Mouse (Mus musculus): ENCODE data around the gene Slc7a6os. TPM values are rescaled to one million over a fixed set of nuclear protein-coding genes. Genes with fewer than 3 reads are reported as not detected.
"Not testable (repeated sequence)": the region's sequence is repeated elsewhere in the genome, so short reads cannot be mapped to it uniquely, and the experiment has no call there.

Gene Slc7a6os
- polyA plus RNA-seq, 1 experiment from 2014 or later = 31.5 TPM

DNA sequence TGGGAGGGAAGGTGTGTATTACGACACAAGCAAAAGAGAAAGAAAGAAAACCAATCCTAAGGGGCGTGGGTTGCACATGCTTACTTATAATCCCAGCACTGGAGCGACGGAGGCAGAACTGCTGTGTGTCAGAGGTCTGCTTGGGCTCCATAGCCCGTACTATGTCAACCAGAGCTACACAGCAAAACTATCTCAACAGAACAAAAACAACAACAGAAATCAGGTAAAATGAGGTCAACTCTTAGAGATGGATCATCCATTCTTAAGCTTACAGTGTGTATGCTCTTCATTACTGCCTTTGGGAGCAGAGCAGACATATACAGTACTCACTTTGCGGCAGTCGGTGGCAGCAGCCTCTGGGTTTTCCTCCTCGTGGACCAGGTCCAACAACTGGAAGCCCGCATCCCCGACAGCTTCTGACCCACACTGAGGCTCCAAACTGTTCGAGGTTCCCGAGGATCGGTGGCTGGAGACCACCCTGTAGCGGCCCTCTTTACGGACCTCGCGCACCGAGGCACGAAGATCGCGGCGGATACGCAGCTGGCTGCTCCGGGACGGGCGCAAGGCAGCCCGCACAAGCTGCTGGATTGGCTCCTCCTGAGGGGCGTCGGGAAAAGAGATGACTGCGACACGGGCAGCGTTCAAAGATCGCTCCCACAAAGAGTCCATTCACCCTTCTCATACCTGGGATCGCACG, 552 bp downstream of the Slc7a6os start:
- under 1% methylated on average over 35 of the region's 35 CpGs for WGBS
- peak; percentile 82 for ATAC-seq (ENCODE audit: low FRiP score, low read depth)
- Histone ChIP-seq H3K4me1 (replicated peaks) (peaks cover 28% of the 10 kb centered on the region), H3K9me3 (no peaks in the 10 kb centered on the region), H3K9ac (peak overlapping the region; percentile 76), H3K27me3 (no peaks in the 10 kb centered on the region), H3K27ac (replicated peaks) (peak overlapping the region; percentile 95), H3K36me3 (peaks cover 23% of the 10 kb centered on the region), H3K4me3 (peak overlapping the region; percentile 82), H3K4me2 (peak overlapping the region; percentile 83)

DNA sequence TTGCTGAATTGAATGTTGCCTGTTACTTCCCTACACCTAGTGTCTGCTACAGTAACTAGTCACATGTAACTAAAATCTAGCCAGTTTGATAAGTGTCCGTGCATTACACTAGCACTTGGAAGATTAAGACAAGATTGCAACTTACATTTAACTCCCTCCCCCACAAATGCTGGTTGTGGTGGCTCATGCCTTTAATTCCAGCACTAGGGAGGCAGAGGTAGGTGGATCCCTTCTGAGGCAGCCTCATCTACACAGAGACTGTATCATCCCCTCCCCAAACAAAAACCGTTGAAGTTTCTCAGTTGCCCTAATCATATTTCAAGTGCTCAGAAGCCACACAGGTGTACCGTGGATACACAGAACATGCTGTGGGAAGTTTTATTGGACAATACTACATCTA, 11.1 kb downstream of the Slc7a6os start:
- peaks cover 79% of the 10 kb centered on the region for H3K36me3 ChIP-seq
- H3K9ac ChIP-seq; H3K9me3 ChIP-seq; ATAC-seq (ENCODE audit: low FRiP score, low read depth); H3K27ac ChIP-seq (replicated peaks); H3K27me3 ChIP-seq; H3K4me2 ChIP-seq; H3K4me1 ChIP-seq (replicated peaks); H3K4me3 ChIP-seq: not testable (repeated sequence)
- whole genome bisulfite sequencing = 88% methylated on average over 3 of the region's 3 CpGs

GRCm38 (mm10) chr8:106198741-106199140, 12.0 kb downstream of the Slc7a6os start:
- no peak overlapping the region for H3K9ac ChIP-seq
- H3K4me2 ChIP-seq = no peak overlapping the region
- no peak overlapping the region for H3K27ac ChIP-seq (replicated peaks)
- no peak for ATAC-seq (ENCODE audit: low FRiP score, low read depth)
- H3K9me3 ChIP-seq = no peaks in the 10 kb centered on the region
- 19% methylated on average over 1 of the region's 1 CpGs for WGBS
- no peaks in the 10 kb centered on the region for H3K4me1 ChIP-seq (replicated peaks)
- H3K4me3 ChIP-seq = no peak overlapping the region
- H3K36me3 ChIP-seq = peaks cover 75% of the 10 kb centered on the region
- H3K27me3 ChIP-seq = no peaks in the 10 kb centered on the region

GRCm38 (mm10) chr8:106194062-106194461, 16.7 kb downstream of the Slc7a6os start:
- WGBS = 93% methylated on average over 5 of the region's 5 CpGs
- H3K4me3 ChIP-seq = no peak overlapping the region
- no peaks in the 10 kb centered on the region for H3K9me3 ChIP-seq
- H3K9ac ChIP-seq = no peak overlapping the region
- H3K4me1 ChIP-seq (replicated peaks) = no peaks in the 10 kb centered on the region
- no peak overlapping the region for H3K4me2 ChIP-seq
- H3K27ac ChIP-seq (replicated peaks) = no peak overlapping the region
- H3K27me3 ChIP-seq = no peaks in the 10 kb centered on the region
- peaks cover 61% of the 10 kb centered on the region for H3K36me3 ChIP-seq
- ATAC-seq (ENCODE audit: low FRiP score, low read depth) = no peak

- Histone ChIP-seq H3K27ac (replicated peaks) (no peak overlapping the region), H3K9me3 (no peaks in the 10 kb centered on the region), H3K4me1 (replicated peaks) (no peaks in the 10 kb centered on the region), H3K27me3 (no peaks in the 10 kb centered on the region), H3K36me3 (peaks cover 56% of the 10 kb centered on the region), H3K4me2 (no peak overlapping the region), H3K4me3 (no peak overlapping the region), H3K9ac (no peak overlapping the region)
- 94% methylated on average over 6 of the region's 6 CpGs for WGBS
- ATAC-seq (ENCODE audit: low FRiP score, low read depth) = no peak
Measured at GRCm38 (mm10) chr8:106193162-106193561, 17.6 kb downstream of the Slc7a6os start.

- ATAC-seq (ENCODE audit: low FRiP score, low read depth) = no peak
- no peak overlapping the region for H3K9ac ChIP-seq
- H3K27ac ChIP-seq (replicated peaks) = no peak overlapping the region
- H3K36me3 ChIP-seq = peaks cover 56% of the 10 kb centered on the region
- no peaks in the 10 kb centered on the region for H3K27me3 ChIP-seq
- H3K4me2 ChIP-seq = no peak overlapping the region
- no peak overlapping the region for H3K4me3 ChIP-seq
- H3K9me3 ChIP-seq = no peaks in the 10 kb centered on the region
- WGBS = 96% methylated on average over 5 of the region's 5 CpGs
- H3K4me1 ChIP-seq (replicated peaks) = no peaks in the 10 kb centered on the region
Measured at GRCm38 (mm10) chr8:106191639-106192038, 19.1 kb downstream of the Slc7a6os start.

DNA sequence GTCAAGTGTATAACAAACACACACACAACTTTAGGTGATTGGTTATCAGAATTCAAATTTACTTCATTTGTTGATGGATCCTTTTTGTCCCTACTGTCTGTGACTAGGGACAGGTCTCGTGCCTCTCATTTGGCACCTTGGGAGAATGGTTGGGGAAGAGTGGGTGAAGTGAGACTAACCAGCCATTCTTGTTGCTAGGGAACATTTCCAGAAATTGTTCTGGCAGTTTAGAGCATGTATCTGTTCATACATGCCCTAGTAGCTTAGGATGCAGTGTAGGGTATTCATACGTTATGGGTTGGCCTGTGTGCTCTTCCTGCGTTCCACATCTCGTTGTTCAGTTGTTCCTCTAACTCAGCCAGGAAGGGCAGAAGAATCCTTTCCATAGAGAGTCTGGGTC, 21.6 kb downstream of the Slc7a6os start:
- no peaks in the 10 kb centered on the region for H3K9me3 ChIP-seq
- H3K4me2 ChIP-seq = no peak overlapping the region
- no peak overlapping the region for H3K9ac ChIP-seq
- no peak overlapping the region for H3K27ac ChIP-seq (replicated peaks)
- H3K4me1 ChIP-seq (replicated peaks) = no peaks in the 10 kb centered on the region
- no peak overlapping the region for H3K4me3 ChIP-seq
- peaks cover 48% of the 10 kb centered on the region for H3K36me3 ChIP-seq
- no peak for ATAC-seq (ENCODE audit: low FRiP score, low read depth)
- WGBS = 96% methylated on average over 4 of the region's 4 CpGs
- no peaks in the 10 kb centered on the region for H3K27me3 ChIP-seq

DNA sequence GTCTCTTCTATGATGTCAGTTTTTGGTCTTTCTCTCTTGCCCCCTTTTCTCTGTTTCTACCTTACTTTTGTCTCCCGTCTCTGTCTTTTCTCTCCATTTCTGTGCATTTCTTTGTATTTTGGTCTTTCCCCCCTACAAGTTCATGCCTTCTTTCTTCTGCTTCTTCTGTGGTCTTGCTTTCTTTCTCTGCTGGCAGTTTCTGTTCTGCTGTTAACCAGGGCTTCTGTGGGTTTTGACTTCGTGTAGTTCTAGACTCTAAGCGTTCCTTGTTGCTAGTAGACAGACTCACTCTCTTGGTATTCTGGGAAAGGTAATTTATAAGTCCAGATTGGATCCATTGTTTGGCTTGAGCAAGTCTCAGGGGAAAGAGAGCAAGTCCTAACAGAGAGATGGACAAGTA, 24.3 kb downstream of the Slc7a6os start:
- Histone ChIP-seq H3K4me1 (replicated peaks) (no peaks in the 10 kb centered on the region), H3K27ac (replicated peaks) (no peak overlapping the region), H3K4me2 (no peak overlapping the region), H3K9ac (no peak overlapping the region), H3K4me3 (no peak overlapping the region), H3K9me3 (no peaks in the 10 kb centered on the region), H3K36me3 (peaks cover 38% of the 10 kb centered on the region), H3K27me3 (no peaks in the 10 kb centered on the region)
- no peak for ATAC-seq (ENCODE audit: low FRiP score, low read depth)
- WGBS = 86% methylated on average over 3 of the region's 3 CpGs

DNA sequence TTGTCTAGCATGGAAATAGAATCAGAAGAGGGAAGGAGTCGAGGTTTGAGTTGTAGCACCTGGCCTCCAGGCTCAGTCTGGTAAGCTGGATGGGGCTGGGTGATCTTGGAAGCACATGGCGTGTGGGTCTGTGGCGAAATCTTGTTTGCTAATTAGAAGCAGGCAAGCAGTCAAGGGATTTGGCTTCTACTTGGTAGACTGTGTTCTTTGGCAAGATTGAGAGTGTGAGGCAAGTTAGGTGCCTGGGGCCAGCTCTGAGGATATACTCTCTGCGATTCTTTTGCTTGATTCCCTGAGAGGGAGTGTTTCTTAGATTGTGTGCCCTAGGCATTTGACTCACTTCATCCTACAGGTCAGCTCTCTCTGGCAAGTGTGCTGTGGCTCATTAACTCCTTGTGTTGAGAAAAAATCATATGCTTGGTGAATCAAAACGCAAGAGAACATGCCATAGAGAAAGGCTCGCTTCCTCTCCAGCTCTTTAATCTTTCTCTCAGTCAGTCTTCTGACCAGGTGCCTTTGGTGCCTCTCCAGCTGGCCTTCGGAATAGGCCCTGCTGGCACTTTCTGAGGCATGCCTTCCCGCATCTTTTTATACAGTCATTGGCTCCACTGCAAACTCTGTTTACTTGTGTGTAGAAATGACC, 25.0 kb downstream of the Slc7a6os start:
- no peak overlapping the region for H3K4me3 ChIP-seq
- no peaks in the 10 kb centered on the region for H3K4me1 ChIP-seq (replicated peaks)
- no peak overlapping the region for H3K27ac ChIP-seq (replicated peaks)
- H3K36me3 ChIP-seq = peaks cover 38% of the 10 kb centered on the region
- H3K27me3 ChIP-seq = no peaks in the 10 kb centered on the region
- no peak overlapping the region for H3K4me2 ChIP-seq
- no peak for ATAC-seq (ENCODE audit: low FRiP score, low read depth)
- WGBS = 85% methylated on average over 8 of the region's 8 CpGs
- no peaks in the 10 kb centered on the region for H3K9me3 ChIP-seq
- no peak overlapping the region for H3K9ac ChIP-seq

DNA sequence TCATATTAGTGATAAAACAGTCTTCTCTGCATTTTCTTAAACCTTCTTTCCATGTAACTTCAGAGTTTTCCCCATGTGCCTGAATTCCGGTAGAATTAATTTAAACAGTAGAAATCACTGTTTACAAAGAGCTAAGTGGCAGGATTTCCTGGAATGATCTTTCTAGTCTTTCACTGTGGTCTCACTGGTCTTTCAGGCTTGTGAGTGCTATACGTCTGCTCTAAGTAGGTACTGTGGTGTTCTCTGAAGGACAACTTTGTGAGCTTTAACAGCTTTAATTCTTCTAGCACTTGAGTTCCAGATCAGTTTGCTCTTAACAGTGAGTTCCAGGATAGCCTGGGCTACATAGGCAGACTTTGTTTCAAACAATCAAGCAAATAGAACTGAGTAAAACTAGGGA, 32.3 kb downstream of the Slc7a6os start:
- no peak overlapping the region for H3K4me2 ChIP-seq
- ATAC-seq (ENCODE audit: low FRiP score, low read depth) = no peak
- no peaks in the 10 kb centered on the region for H3K9me3 ChIP-seq
- no peaks in the 10 kb centered on the region for H3K27me3 ChIP-seq
- 85% methylated on average over 2 of the region's 2 CpGs for WGBS
- peaks cover 9% of the 10 kb centered on the region; the same call in 1 of the 2 replicates for H3K36me3 ChIP-seq
- no peak overlapping the region for H3K9ac ChIP-seq
- peaks cover 11% of the 10 kb centered on the region; the same call in 1 of the 2 replicates for H3K4me1 ChIP-seq (replicated peaks)
- H3K4me3 ChIP-seq = no peak overlapping the region
- H3K27ac ChIP-seq (replicated peaks) = no peak overlapping the region

DNA sequence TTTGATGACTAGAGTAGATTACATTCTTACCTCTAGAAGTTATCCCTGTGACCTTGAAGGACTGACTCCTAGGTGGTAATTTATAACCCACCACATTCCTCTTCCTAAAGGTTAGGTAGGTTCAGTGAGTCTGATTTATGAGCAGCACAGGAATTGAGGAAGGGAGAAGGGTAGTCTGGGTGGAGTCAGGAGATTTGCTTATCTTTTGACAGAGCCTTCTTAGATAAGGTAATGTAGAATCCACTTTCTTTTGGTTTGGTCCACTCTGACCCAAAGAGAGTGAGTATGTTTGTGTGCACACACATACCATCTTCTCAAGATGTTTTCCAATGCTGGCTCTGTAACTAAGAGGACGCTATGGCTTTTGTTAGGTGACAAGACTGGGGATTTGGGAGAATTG, 33.1 kb downstream of the Slc7a6os start:
- Histone ChIP-seq H3K4me1 (replicated peaks) (peaks cover 11% of the 10 kb centered on the region; the same call in 1 of the 2 replicates), H3K9ac (no peak overlapping the region), H3K4me3 (no peak overlapping the region), H3K9me3 (no peaks in the 10 kb centered on the region), H3K27me3 (no peaks in the 10 kb centered on the region), H3K27ac (replicated peaks) (no peak overlapping the region), H3K36me3 (peaks cover 7% of the 10 kb centered on the region; the same call in 1 of the 2 replicates), H3K4me2 (no peak overlapping the region)
- ATAC-seq (ENCODE audit: low FRiP score, low read depth) = no peak
- WGBS = 86% methylated on average over 1 of the region's 1 CpGs

GRCm38 (mm10) chr8:106176891-106177290, 33.8 kb downstream of the Slc7a6os start:
- H3K4me3 ChIP-seq = no peak overlapping the region
- no peaks in the 10 kb centered on the region for H3K27me3 ChIP-seq
- 0 out of 2 replicates have a peak, but pooled peaks cover 2% of the 10 kb centered on the region for H3K36me3 ChIP-seq
- no peak for ATAC-seq (ENCODE audit: low FRiP score, low read depth)
- no peak overlapping the region for H3K9ac ChIP-seq
- no peaks in the 10 kb centered on the region for H3K9me3 ChIP-seq
- H3K4me1 ChIP-seq (replicated peaks) = peaks cover 11% of the 10 kb centered on the region; the same call in 1 of the 2 replicates
- H3K27ac ChIP-seq (replicated peaks) = no peak overlapping the region
- no peak overlapping the region for H3K4me2 ChIP-seq
- WGBS = 21% methylated on average over 1 of the region's 1 CpGs
